Mouse (Mus musculus): ENCODE data around the gene Arf6.
A peak's percentile ranks its signal among the peaks of the same experiment; 100 is the strongest.
"Not testable (repeated sequence)": the region's sequence is repeated elsewhere in the genome, so short reads cannot be mapped to it uniquely, and the experiment has no call there.

The Arf6 gene

DNA sequence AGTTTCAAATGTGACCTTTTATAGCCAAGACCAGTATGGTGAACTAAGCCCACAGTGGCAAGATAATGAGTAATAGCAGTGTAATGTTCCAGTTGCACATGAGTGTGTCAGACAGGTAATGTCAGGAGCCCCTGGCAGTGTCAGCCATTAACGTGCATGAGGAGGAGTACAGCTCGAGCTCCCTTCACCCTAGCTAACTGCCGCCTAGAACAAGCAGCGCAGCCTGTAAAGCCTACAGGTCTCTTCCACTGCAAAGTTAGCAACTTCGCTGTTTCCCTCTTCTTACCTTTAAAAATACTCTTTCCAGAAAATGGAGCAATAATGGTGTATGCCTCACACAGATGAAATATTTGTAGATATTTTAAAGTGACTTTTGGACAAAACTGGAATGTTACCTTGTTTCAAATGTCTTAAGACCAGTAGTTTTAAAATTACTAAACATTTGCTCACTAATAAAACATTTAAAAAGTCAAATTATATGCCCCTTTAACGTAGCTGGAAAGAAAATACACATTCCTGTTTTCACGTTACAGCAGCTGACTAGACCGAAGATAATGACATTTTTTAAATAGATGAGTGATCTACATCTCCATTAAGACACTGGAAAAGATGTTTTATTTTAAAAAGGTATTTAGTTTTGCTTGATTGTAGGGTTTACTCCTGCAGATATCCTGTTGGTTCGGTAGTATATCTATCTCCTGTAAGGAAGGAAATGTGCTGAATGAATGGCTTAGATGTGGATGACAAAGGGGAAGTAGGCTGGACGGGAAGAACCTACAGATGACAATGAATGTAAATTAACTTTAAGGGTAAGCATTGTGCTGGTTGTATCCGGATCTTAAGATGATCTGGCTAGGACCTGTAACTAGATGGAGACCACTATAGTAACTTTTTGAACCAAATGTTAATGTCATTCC is 2.2 kb downstream of the Arf6 start:
- DNase-seq: no peak

DNA sequence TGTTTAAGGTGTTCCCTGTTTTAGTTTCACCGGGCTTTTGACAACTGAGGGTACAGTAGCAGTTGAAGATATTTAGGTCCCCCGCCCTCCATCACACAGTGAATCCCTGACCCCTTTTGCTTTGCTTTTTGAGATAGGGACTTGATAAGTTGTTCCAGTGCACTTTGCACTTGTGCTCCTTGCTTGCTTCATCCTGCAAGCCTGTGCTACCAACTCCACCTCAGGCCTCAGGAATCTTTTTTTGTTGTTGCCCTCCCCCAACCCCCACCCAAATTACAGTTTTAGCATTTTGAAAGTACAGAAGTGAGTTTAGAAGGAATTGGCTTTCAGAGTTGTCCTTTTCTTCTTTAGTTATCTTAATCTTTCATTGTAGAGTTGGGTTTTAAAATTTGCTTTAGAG is 4.2 kb downstream of the Arf6 start:
- DNase-seq: no peak

DNA sequence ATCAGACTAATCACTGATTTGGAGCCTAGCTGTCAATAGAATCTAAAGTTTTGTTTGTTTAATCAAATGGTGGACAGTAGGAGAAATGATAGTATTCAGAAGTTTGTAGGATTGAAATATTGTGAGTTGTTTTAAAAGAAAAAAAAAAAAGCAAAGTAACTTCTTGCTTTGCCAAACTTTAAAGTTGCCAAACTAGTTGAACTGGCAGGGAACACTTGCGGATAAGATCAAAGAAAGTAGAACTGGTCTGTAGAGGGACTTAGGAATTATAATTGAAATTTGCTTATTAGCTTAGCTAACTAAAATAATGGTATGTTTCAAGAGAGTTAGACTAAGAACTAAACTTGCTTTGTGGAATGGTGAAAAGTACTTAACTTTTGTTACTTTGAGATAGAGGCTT is 5.2 kb downstream of the Arf6 start:
- DNase-seq: no peak

DNA sequence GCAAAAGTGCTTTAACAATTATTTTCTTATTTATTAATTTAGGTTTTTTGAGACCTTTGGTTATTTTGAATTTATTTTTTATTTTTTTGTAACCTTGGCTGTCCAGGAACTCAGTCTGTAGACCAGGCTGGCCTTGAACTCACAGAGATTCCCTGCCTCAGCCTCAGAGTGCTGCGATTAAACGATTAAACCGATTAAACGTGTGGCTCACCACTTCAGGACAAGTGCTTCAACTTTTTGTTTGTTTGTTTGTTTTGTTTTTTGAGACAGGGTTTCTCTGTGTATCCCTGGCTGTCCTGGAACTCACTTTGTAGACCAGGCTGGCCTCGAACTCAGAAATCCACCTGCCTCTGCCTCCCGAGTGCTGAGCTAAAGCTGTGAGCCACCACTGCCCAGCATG is 5.7 kb downstream of the Arf6 start:
- not testable (repeated sequence) for DNase-seq

DNA sequence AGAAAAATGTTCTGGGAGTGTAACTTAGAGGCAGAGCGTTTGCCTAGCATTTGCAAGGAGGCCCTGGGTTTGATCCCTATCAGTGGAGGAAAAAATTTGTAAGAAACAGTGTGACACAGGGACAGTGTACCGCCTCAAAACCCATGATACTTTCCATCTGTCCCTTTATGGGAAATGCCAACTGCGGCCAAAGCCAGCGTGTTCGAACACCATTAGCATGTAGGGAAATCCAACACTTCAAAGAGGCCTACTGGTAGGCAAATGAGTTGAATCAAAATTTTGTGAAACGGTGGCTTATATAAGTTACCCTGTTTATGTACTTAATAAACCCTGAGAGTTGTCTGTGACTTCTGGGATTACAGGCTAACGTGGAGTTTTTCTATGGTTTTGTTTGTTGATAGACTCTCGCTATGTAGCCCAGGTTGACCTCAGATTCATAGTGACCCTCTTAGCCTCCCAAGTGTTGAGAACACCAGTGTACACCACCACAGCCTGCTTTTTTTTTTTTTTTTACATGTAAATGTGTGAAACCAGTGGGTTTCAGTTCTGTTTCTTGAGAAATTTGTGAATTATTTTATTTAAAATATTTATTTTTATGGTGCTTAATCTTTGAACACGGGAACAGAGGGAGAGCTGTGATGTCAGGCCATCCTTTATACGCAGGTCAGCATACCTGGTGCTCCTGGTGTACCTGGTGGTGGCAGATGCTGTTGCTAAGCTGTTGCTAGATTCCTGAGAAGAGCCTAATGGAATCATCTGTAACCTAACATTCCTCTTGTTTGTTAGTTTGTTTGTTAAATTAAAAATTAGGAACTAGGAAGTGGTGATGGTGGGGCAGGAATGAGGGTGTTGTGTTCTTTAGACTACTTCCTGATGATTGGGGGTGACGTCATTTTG is 6.9 kb downstream of the Arf6 start:
- DNase-seq: no peak

DNA sequence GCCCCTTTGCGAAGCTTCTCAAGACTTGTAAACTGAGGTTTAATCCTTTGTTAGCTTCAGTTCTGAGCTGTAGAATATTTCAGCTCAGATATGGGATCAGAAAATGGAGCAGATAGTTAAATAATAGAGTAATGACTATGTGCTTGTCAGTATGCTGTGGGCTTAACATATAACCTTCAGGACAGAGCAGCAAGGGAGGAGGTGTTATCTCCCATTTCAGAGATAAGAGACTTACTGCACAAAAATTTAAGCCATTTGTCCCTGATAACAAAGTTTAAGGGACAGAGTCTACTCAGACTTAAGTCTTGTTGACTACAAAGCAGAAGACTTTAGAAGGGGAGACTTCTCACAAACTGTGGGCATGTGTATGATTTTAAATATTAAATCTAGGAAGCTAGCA is 10.9 kb downstream of the Arf6 start:
- no peak for DNase-seq

DNA sequence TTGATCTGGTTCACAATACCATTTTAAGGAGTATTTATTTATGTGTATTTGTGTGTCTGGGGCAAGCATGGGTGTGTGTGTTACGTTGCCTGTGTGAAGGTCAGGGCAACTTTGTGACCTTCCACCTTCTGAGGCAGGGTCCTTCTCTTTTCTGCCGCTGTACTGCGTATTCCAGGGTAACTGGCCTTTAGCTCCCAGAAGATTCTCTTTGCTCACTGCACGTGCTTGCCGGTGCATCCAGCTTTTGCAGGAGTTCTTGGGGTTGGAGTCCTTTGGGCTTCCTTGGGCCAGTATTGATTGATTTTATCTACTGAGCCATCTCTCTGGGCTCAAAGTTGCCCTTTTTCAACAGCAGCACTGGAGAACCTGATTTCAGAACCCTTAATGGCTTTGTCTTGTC is 12.7 kb downstream of the Arf6 start:
- DNase-seq: no peak

DNA sequence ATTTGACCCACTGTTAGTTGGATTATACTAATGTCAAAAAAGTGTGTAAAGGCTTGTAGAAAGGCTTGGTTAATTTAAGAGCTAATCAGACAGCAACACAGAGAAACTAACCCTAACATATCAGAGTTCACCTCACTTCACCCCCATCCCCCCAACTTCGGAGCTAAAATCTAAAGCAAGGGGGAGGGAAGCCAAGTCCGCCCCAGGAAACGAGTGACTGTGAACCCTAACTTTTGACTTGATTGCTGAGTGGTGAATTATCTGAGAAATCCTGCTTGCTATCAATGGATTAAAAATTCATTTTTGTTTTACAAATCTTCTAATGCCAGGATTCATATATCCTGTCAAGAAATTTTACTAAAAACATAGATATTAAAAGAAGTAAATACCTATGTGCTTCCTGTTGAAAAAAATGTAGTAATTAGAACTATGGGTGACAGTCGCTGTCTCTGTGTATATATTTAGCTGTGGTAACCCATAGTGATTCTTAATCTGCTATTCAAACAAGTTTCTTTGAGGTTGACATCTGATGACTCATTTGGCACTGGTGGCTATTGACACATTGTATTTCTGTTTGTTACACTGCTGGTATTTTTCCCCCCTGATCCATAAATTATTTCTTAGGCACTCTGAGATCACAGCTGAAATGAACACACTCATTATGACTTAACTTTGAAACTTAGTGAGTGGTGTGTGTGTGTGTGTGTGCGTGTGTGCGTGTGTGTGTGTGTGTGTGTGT is 13.8 kb downstream of the Arf6 start:
- no peak for DNase-seq

DNA sequence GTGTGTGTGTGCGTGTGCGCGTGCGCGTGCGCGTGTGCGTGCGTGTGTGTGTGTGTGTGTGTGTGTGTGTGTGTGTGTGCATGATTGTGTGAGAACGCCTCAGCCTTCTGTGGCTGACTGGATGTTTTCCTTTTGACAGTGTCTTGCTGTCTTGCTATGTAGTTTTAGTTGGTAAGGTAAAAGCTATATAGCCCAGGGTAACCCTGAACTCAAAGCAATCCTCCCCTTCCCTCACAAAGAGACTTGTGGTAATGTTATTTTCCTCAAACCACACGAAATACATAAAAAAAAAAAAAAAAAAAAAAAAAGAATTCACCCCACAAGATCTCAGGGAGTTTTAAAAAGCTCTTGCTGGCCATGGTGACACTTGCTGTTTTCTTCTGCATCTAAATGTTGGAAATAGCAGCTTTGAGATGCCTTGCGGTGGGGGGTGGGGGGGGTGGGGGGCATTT is 14.4 kb downstream of the Arf6 start:
- not testable (repeated sequence) for DNase-seq

DNA sequence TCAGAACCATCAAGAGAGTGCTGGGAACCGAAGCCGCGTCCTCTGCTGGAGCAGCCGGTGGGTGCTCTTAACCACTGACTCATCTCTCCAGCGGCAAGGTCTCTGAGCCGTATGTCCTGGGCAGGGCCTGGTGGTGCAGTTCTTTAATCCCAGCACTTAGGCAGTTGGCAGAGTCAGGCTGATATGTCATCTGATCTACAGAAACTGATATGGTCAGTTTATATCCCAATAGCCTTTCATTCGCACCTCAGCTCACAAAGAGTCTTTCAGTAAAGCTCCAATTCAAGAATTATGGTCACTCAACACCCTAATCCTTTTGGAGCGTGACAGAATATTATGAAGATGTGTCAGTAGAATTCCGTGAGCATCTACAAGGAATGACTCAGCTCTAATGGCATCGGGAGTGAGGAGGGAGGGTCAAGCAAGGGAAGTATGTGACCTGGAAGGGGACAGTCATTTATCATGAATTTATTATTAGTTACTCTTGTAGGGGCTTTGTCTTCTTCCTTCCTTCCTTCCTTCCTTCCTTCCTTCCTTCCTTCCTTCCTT is 16.4 kb downstream of the Arf6 start:
- DNase-seq: no peak

DNA sequence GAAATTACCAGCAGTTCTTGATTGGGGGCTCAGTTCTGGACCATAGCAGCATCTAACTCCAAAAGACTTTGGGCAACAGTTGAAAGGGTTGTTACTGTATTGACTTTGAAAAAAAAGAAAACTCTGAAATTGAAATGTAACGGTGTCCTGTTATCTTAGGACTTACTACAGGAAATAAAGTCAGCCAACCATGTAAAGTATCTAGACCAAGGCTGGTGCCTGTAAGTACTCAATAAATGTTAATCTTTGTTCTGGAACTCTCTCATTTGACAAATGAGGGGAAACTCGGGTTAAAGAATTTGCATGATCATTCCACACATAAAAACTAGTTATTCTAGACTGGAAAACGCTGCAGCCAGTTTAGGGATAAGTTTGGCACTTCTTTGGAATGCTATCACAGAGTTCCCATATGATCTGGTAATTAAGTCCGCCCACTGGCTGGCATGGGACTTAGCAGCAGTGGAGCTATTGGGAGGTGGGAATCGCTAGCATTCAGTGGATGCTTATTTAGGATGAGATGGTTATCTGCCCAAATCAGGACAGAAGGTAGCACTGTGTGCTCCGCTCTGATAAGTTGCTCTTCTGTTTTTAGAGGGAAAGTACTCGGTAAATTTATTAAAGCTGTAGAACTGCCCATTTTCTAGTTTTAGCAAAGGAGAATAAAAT is 17.5 kb downstream of the Arf6 start:
- no peak for DNase-seq

DNA sequence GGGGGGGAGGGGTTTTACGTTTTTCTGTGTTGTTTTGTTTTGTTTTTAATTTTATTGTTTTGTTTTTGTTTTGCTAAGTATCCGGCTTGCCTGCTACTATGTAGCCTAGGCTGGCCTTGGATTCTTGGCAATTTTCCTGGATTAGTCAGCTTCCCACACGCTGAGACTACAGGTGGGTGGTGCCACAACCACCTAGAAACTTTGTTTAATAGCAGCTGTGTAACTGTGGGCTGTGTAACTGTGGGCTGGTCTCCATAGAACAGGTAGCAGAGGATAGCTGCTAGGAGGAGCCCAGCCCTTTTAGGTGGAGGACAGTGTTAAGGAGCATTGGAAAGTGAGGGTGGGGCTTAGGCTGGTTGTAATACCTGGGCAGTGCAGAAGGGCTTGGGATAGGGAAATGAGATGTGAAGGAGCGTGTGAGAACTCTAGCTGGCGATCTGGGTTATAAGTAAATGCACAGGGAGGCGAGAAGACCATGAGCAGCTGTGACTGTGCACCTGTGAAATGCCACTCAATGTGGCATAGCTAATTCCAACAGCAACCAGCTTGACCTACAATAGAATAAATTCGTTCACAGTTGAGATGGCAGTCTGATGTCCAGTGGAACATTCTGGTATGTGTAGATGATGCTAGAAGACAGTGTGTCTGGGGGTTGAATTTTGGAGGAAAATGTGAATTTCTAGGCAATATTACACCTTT is 18.2 kb downstream of the Arf6 start:
- no peak for DNase-seq

DNA sequence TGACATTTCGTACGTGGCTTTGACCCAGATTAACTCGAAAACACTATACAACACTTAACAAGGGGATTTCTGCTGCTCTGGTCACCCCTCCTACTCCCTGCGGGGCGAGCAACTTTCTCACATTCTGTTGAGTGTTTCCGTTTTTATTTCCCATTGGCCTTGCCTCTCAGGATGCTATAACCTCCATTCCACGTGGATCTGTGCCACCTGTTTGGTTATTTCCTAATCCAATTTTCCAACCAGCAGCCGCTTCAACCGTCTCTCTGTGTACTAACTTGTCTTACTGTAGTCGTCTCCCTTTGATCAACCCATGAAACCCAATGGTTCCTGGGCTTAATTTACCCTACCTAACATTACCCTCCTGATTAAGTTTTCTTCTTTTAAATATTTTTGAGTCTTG is 21.1 kb downstream of the Arf6 start:
- no peak for DNase-seq

DNA sequence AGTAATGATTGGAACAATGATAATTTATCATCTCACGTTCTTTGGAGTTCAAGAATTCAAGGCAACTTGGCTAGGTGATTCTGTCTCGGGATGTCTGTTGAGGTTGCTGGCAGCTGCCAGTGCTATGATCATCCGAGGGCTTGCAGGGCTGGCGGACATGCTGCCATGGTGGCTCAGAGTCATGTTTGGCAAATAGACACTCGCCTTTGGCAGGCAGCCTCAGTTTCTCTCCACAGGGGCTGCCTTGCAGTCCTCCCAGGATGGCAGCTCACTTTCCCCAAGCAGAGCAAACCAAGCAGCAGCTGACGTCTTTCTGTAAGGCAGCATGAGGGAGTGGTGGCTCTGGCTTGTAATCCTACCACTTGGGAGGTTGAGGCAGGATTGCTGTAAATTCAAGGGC is 22.5 kb downstream of the Arf6 start:
- peak; percentile 91 to 92 for DNase-seq

DNA sequence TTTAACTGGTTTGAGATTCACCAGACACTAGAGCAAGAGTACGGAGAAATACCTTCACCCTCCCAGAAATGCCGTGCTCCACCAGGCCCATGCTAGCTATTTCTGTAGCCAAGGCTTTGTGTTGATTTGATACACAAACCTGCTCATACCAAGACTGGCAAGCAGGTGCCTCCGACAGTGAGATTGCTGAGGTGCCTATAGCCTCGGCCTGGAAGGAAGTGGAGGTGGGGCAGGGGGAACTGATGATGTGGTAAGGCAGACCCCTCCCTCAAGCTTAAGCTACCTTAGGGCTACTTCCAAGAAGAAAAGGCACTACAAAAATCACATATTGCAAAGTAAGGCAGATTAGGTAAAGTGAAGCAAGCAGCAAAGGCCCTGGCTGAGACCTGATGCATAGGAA is 28.4 kb downstream of the Arf6 start:
- no peak for DNase-seq

DNA sequence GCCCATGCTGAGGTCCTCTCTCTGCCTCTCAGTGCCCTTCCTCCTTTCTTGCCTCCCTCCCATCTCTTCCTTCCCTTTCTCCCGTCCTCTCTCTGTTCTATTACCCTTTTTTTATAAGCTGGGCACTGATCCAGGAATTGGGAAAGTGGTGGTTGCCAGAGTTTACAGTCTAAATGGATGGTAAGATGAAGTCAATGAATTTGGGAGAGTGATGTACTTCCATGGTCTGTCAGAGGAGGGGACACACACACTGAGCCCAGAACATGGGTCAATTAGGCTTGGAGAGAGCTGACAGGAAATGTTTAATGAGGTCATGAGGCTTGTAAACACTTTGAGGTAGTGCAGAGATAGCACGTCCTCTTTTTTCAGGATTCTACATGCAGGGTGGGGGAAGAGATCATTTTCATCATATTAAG is 28.9 kb downstream of the Arf6 start:
- no peak for DNase-seq

DNA sequence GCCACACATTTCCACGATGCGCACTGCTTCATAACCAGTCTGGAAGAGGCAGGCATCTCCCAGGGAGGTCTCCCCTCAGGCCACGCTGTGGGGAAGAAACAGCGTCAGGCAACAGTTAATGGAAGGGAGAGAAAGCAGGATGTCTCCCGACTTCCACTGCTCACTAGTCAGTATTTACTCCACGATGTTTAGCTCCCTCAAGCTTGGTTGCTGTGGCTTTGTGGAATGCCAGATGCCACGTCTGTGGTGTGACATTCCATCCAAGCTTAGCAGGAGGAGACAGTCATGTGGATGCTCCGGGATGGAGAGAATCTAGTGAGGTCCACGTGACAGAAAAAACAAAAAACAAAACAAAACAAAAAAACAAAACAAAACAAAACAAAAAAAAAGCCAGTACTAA is 30.1 kb downstream of the Arf6 start:
- no peak for DNase-seq

DNA sequence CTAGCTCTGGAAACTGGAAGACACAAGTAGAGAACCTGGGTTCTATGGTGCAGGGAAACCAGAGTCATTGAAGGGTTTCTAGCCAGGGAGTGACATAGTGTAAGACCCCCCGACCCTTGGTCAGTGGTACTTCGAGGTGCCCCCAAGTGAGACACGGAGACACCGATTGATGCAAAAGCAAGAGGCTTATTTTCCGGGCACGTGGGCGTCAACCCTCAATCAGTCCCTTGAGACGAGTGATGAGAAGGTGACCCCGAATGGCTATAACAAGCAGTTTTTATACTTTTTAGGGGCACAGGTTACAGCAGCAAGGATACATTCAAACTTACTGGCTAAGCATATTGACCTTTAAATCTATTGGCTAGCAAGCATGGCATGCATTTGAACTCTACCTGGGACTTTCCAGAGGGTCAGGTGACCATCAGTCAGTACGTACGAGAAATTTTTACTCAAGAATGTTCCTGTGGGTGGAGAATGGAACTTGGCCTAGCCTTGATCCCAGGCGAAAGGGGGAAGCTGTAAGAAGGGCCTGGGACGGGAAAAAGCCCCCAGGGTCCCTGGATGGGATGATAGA is 30.7 kb downstream of the Arf6 start:
- DNase-seq: no peak

DNA sequence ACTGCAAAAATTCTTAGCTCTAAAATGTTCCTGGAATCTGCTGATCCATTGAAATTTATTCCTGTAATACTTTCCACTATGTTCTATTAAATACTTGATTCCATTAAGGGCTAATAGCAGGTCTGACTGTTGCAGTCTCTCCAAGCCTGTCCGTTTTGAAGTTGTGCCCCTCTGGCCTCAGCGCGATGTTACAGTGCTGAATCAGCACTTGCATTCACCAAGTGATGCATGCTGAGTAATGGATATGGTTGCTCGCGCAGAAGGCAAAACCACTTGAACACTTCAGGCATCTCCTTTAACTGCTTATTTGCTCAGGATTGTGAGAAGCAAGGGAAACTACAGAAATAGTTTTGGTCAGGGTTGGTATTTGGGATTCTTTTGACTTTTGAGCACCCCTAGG is 38.8 kb downstream of the Arf6 start:
- no peak for DNase-seq

DNA sequence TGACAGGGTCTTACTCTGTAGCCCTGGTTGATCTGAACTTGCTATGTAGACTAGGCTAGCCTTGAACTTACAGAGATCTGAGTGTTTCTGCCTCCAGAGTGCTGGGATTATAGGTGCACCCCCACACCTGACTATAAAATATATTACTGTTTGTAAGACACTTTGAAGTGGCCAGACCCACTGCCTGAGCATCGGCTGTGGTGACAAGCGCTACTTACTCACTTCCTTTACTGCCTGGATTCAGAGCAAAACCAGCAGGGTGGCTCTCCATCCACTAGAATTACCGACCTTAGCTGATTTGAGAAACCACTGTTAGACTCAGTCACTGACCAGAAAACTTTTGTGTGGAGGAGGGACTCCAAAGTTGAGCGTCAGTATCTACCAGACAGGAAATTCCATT is 40.0 kb downstream of the Arf6 start:
- DNase-seq: no peak

DNA sequence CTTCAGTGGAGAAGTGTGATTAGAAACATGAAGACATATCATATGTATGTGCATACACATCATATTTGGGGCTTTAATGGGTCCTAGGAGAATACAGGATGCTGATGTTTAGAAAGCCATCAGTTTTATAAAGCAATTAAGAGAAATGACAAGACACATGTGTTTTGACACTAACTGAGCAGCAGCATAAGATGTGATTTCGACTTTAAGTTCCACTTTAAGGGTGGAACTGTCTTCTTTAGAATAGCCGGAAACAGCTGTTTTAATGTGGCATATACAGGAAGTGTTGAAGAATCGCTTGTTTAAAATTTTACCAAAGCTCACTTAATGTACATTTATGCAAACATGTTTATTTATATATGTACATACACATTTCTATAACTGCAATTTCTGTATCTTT is 41.4 kb downstream of the Arf6 start:
- no peak for DNase-seq
